Mouse (Mus musculus) embryo, embryonic 11 days (tissue): ENCODE measurements around the gene Palm2.

Experiments
- DNase-seq: peaks from one replicate; pipeline ENCODE4 v3.0.0-alpha.2; 2015

The Palm2 gene

DNA sequence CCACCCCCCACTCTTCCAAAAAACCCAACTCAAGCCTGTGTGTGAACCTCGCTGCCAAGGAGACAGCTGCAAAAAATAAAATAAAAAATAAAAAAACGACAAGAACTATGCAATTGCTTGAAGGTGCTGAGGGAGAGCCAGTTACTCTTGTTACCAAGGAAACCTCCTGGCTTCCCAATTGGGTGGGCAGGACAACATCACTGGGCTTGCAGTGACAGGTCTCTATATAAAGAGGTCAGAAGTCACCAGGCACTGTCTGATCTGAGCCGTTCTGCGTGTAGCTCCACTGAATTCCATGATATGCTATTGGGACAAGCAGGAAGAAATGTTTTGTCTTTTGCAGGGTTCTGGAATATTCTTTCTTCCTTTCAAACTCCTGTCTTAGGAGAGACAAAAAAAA is 282.7 kb downstream of the Palm2 start:
- peak; percentile 52 for DNase-seq

DNA sequence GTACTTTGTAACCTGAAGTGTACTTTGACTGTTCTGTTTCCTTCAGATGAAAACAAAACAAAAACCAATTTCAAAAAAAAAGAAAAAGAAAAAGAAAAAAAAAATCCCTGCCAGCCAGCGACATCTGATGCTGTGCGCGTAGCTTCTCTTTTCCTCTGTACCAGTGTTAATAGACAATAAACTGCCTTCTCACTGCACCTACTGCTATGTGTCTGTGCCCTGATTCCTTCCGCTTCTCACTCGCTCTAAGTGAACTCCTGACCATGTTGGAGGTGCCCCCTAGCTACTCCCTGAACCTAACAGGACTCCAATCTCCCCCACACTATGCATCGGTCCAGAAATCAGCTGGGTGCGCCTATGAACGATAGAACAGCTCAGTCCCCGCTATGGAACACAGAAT is 283.3 kb downstream of the Palm2 start, which contains the start of gene Akap2:
Gene Akap2 (plus strand): TSS at position 304 of the 400 bp plus-strand sequence.
- no peak for DNase-seq

DNA sequence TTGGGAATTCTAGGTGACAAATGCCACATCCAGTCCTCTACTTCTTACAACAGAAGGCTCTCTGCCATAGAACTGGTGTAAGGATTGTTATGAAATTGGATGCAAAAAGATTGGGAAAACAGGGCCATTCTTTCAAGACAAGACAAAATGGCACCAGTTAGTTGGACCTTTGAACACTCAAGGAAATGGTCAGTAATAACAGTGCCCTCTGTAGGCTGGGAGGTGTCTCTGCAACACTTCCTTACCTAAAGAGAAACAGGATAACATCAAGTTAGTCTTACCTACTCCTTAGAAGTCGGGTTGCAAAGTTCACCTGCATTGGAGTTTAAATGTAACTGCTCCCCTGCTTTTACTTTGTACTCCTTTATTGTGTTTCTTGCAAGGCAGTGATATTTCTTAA is 285.3 kb downstream of the Palm2 start:
- DNase-seq: no peak

DNA sequence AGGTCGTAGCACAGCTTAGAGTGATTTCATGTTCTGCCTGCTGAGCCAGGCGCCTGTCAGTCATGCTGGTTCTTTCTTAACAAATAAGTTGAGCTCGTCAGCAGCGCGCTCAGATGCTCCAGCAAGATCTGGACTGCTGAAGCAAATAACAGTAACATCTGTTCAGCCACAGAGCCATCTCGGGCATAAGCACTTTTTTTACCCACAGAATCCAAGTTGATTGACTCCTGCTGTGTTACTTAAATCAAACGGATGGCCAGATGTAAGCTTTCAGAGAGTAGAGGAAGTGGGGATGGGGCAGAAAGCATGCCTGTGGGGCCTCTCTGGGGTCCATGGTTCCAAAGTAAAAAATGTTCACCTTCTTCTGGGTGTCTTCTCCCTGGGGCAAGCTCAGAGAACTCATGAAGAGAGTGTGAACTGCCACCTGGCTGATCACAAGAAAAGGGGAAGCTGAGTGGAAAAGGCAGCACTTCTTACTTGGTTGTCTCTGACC is 286.9 kb downstream of the Palm2 start:
- DNase-seq: peak; percentile 62

DNA sequence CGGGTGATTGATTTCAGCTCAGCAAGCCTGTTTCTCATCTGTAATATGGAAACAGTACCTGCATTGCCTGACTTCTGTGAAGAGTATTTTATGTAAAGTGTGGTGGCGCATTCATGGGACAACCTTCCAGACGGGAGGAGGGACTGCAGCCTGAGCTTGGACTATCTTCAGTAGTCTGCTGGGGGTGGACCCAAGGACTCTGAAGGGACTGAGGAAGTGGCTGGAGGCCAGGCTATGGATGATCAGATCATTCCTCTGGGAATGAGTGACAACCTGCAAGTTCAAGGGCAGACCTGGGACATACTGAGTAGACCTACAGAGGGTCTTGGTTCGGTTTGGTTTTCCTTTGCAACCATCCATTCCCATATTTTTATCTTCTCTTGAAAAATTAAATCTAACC is 288.2 kb downstream of the Palm2 start:
- DNase-seq: no peak

DNA sequence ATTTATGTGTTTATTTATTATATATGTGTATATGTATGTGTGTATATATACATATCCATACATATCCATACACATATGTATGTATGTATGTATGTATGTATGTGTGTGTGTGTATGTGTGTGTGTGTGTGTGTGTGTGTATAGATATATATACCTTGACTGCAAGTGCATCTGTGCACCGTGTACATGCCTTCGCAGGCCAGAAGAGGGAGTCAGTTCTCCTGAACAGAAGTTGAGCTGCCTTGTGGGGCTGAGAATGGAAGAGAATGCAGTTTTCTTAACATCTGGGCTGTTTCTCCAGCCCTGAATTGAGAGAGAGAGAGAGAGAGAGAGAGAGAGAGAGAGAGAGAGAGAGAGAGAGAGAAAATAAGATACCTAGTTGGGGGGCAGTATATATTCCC is 289.6 kb downstream of the Palm2 start:
- peak; percentile 44 for DNase-seq

DNA sequence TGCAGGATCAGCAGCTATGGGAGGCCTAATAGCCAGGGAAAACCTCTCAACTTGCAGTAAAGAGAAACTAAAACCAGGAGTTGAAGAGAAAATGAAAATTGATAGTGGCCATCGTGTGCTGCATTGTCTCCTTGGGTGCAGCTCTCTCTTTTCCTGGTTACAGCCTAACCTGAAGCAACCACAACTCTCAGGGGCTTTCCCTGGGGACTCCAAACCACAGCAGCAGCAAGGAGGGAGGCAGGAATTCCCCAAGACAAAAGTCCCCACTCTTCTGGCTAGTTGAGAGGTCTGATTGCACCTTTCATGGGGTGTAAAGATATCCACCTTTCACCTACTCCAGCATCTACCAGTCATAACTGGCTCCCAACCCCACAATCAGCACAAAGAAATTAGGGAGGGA is 291.5 kb downstream of the Palm2 start:
- DNase-seq: no peak

DNA sequence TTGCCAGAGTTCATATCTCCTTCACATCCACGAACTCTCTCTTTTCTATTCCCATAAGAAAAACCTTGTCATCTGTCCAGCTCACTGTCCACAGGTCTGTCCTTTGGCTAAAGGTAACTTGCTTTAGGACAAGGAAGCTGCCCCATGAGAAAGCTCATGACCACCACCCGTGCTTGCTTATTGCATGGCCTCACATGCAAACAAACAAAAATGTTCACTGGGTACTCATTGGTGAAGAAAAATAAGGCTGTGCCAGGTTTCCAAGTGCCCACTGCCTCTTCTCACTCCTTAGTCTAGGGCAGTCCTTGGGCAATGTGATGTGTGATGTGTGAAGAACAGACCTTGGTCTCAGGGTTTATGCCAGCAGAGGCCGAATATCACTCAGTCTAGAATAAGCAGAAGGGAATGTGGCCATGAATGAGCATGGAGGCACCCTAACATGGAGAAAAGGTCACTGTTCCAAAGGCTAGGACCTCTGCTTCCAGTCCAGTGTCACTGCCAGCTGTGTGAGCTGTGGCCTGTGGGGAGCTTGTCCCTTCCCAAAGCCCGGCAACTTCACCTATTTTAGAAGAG is 294.6 kb downstream of the Palm2 start:
- DNase-seq: no peak

DNA sequence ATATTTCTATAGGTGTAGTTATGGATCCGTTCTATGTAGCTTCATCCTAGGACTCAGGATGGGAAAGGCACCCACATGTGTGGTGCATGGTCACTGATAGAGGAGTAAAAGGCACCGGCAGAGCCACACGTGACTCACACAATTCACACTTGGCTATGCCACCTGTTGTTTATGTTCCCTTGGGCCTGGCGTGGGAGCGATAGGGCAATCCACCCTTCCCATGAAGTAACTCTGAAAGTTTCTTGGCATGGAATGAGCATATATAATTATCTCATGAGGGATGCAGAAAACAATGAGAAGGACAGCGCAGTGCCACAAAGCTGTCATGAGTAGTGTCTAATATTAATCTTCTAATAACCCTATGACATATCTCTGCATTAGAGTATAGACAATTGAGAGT is 296.0 kb downstream of the Palm2 start:
- no peak for DNase-seq

DNA sequence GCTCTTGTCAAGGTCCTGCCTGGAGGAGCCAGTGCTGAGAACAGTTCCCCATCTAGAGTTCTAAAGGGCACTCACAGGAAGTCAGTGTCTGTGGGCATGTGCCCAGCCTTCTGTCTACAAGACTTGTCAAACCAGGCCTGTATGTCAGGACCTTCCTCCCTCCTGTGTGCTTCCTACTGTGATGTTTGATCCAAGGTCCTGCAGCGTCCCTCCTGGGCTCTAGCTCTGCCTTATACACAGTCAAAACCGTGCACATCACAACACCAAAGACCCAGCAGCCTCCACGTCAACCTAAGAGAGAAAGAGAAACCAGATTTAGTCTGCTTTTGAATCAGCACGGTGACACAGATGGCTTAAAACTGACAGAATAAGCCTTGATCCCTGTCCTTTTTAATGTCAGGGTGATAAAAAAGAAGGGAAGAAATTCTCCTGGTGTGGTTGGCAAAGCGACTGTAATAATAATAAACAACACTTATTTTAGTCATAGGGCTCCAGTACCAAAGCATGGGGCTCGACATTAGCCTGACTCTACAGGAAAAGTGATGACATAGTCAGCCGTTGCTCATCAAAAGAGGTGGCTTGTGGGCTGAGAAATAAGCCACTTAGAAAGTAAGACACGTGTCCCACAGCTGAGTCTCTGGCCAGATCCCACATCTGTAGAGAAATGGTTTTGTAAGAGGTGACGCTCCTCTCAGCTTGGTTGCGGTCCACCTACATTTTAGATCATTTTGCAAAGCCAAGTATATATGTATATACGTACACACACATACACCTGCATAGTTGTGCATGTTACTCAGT is 297.0 kb downstream of the Palm2 start:
- no peak for DNase-seq

DNA sequence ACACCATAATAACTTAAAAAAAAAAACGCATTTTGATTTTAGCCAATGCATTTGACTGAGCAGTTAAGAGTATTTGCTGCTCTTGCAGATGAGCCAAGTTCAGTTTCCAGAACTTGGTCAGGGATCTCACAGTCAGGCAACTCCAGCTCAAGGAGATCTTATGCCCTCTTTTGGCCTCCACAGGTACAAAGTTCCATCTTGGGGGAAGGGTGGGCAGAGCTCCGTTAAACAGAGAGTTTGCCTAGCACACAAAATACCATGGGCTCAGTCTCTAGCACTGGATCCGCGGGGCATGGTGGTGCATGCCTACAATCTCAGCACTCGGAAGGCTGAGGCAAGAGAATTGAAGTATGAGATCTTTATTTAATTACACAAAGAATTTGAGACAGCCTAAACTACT is 298.3 kb downstream of the Palm2 start:
- no peak for DNase-seq

DNA sequence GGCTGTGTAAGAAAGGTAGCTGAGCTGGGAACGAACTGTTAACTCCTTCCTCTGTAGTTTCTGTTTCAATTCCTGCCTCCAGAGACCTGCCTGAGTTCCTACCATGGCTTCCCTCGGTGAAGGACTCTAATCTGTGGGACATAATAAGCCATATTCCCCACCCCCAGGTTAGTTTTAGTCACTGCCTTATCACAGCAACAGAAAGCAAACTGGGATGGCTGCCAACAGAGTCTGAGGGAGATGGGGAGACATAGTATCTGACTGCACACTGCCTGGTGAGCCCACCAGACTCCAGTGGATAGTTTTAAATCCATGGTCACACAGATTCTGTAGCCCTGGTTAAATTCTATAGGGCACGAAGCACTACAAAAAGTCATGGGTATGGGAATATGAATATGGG is 299.4 kb downstream of the Palm2 start:
- no peak for DNase-seq

DNA sequence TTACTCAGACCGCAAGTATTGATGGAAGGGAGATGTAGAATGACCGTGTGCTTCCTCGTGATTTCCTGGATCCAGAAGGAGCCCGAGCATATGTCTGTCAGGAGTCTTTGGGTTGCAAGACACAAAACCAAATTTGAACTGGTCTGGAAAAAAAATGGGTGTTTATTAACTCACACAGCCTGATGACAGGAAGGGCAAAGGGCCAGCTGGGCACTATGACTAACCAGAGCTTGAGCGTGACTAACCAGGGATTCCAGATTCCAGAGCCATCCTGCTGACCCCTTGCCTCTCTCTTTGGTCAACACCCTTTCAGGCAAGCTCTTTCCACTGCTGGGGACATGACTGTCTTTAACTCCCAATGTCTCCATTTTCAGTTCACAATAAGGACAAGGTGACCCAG is 301.4 kb downstream of the Palm2 start:
- no peak for DNase-seq

DNA sequence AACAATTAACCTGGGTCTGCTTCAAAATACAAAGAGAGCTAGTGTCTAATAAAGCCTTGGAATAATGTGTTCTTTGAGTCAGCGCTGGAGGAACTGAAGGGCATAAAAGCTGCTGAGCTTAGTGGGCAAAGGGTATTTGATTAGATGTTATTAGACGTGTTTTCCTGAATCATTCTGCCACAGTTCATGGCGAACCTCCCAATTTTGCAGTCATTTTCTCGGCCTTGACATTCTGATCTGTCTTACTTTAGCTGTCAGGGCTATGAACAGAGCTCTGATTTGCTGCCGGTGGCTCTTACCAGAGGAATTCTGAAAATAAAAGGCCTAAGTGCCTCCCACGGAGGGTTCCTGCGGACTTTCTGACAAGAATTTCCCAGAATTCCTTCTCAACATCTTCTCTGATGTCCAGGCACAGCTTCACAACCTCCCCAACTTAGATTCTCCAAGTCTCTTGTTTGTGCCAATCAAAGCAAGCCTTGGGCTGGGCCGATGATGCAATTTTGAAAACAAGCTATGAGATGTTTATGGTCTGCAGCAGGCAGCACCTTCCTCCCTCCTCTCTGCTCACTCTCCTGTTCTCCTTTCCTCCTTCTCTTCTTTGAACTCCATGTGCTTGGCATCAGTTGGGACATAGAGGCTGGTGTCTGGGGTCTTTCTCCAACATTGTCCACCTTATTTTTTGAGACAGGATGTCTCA is 305.0 kb downstream of the Palm2 start:
- peak; percentile 61 for DNase-seq

DNA sequence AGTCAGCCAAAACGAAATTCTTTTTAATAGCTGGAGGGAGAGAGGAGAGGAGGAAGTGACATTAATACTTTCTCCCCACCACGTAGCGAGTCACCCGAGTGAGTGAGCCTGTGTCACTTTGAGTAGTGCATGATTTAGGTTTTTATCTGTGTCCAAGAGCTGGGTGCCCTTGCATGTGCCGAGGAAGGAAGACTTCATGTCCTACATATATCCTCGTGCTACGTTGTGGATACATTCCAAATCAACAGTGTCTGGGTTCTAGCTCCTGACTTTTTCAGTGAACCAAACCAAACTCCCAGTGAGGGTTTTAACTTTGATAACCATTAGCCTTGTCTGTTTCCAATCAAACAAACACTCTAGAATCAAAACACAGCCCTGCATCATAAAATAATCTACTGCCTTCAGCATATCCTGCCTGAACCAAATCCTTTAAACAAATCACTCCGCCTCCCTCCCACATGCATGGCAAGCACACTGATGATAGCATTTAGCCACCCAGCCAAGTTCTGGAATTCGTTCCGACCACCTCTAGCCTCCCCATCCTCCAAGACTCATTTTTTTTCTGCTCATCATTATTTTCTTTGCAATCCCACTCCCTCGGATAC is 309.4 kb downstream of the Palm2 start:
- DNase-seq: no peak

DNA sequence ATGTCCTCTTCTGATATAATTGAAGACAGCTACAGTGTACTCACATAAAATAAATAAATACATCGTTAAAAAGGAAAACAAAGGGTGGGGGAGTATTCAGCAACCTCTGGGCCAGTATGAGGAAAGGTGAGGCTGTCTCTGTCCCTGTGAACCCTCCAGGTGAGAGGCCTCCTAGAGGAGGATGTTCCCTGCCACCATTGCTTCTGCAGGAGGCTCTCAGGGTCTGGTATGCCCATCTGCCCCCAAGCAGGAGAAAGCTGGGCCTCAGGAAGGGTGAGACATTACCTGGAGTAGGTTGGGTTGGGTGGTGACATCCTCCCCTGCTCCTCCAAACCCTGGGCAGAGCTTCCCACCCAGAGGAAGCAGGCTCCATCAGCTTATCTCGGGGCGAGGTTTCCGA is 316.6 kb downstream of the Palm2 start:
- DNase-seq: no peak

DNA sequence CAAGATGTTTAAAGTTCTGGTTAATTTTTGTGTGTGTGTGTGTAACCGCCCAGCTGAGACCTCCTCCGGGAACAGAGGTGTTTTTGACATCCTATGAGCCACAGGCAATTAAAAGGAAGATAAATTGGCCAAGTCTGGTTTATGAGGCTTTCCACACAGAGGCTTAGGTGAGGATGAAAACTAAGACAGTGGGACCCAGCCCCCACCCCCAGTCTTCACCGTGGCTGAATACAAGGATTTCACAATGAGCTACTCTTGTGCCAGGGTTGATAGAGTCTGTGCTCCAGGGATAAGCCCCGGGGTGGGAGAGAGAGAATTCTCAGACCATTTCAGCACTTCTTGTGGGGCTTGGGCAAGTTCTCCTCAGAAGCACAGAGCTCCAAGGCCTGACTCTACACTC is 317.0 kb downstream of the Palm2 start:
- no peak for DNase-seq

DNA sequence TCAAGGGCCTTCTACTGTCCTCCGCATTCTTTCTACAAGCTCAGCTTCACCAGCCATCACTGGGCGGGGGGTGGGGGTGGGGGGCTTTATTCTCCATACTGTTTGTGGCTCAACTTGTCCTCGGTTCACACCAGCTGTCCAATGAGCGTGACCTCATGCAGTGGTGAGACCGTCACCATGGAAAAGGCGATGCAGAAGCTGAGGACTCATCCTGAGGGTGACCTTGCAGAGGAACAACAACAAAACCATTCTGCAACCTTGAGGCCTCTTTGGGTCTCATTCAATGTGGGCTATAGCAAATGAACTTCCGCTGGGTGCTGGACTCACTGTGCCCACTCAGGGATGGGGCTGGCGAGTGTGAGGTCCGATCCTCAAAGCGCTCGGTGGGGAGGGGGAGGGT is 317.5 kb downstream of the Palm2 start:
- no peak for DNase-seq

DNA sequence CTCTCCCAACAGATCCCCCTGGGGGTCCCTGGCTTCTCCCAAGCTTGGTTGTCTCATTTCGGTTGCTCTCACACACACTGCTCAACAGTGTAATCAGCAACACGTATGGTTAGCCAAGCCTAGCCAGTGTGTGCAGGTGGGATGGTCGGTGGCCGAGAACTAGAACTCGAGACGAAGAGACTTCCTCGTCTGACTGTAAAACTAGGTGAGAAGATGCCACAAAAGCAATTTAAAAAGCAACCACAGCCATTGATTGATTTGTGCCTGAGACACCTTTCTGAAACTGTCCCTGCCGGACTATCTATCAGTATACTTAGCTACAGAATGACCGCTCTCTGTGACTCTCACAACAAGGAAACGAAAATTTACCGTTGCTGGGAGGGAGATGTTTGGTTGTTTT is 321.0 kb downstream of the Palm2 start:
- DNase-seq: no peak

DNA sequence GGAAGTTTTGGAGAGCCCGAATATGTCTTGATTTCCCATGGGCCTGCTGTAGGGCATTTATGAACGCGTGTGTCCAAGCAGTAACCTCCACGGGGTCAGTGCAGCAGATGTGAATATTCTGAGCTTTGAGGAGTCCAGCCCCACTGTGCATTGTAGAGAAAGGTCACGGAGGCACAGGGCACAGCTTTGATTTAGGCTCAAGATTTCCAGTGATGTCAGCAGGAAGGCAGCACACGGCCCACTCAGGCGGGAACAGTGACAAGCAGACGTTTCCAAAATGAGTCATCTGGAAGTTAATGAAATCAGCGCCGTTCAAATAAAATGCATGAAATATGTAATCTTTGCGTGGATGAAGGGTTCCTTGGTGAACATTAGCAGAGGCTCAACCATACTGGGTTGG is 323.9 kb downstream of the Palm2 start:
- DNase-seq: peak; percentile 30
